Comparison of ENCODE assay signal across 8 mouse cellular contexts in the genomic region with DNA sequence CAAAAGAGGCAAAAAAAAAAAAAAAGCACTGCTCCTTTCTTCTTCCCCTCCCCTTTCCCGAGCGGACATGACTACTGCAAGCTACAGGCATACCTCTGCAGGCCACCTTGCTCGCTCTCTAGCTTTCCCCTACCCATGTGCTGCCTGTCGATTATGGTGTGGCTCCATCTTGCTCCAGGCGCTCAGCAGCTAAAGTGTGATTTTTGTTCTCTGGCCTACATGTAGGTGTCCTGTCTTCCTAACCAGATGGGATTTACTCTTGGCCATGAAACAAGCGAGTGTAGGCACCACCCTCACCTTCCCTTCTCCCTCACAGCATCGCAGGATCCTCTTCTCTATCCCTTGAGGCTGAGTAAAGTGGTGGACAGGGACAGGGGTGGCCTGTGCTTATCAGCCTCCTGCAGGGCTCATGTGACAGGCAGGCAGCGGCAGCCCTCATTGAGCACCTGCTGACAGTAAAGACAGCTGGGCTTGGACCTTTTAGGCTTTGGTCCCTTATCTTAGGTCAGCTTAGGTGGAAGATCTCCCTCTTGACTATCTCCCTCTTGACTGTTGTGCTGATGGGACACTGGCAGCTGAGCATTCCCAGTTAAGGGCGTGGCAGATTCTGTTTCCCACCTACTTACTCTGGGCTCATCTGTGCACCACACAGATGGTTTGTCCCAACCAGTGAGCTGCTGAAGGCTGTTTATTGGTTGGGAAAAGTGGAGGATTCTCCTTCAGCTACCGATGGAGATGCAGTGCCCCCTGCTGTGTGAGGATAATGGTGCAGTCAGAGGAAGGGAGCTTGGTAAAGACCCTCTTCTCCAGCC. TPM values are rescaled to one million over a fixed set of nuclear protein-coding genes. Genes with fewer than 3 reads are reported as not detected.
A peak's percentile ranks its signal among the peaks of the same experiment; 100 is the strongest.
DNase-seq lines count a peak whose midpoint lies in the region; ATAC-seq and TF ChIP-seq lines count a peak whose summit lies in the region.

No protein-coding gene starts in this region.

- no peak overlapping the region for H3K9ac ChIP-seq in heart, embryonic 12.5 days

- H3K27ac ChIP-seq in heart, embryonic 12.5 days (ENCODE audit: poor library complexity, severe bottlenecking) = peak overlapping the region; percentile 81
- H3K27ac ChIP-seq in small intestine, adult 2 months (ENCODE audit: insufficient read depth, low read depth, low read length) = no peak overlapping the region

- TF ChIP-seq CTCF in lung, adult 2 months (IDR thresholded peaks at IDR 0.05; ENCODE audit: insufficient read depth, low read length) = peak; percentile 58
- peak; percentile 28; the same call in 1 of the 2 replicates for TF ChIP-seq CTCF in small intestine, adult 2 months (IDR thresholded peaks at IDR 0.05; ENCODE audit: extremely low read depth, insufficient read length, insufficient replicate concordance, low read depth, low read length)

- H3K9me3 ChIP-seq in heart, embryonic 12.5 days (replicated peaks) = no peaks in the 10 kb centered on the region

- no peak for TF ChIP-seq POLR2A in lung, adult 2 months (IDR thresholded peaks at IDR 0.05; ENCODE audit: borderline replicate concordance, extremely low read depth, low read depth, low read length)
- no peak for TF ChIP-seq POLR2A in small intestine, adult 2 months (IDR thresholded peaks at IDR 0.05; ENCODE audit: low read depth, low read length)

- no peaks in the 10 kb centered on the region for H3K27me3 ChIP-seq in heart, embryonic 12.5 days (replicated peaks)
- no peaks in the 10 kb centered on the region for H3K27me3 ChIP-seq in small intestine, adult 2 months (ENCODE audit: control insufficient read depth, insufficient read depth, low read length)

- 78% methylated on average over 10 of the region's 10 CpGs for WGBS in lung, adult 2 months
- 47% methylated on average over 10 of the region's 10 CpGs for WGBS in heart, embryonic 12.5 days
- WGBS in small intestine, adult 2 months = 81% methylated on average over 10 of the region's 10 CpGs

- peaks cover 2% of the 10 kb centered on the region; the same call in 1 of the 2 replicates for H3K4me1 ChIP-seq in lung, adult 2 months (ENCODE audit: control insufficient read depth, insufficient read depth, low read length)
- H3K4me1 ChIP-seq in heart, embryonic 12.5 days (replicated peaks) = peaks cover 29% of the 10 kb centered on the region
- no peaks in the 10 kb centered on the region for H3K4me1 ChIP-seq in small intestine, adult 2 months (ENCODE audit: control insufficient read depth, insufficient read depth, insufficient read length, low read length)

- no peak overlapping the region for H3K4me3 ChIP-seq in lung, adult 2 months (replicated peaks; ENCODE audit: extremely low read depth, low read depth, low read length)
- H3K4me3 ChIP-seq in heart, embryonic 12.5 days = no peak overlapping the region
- H3K4me3 ChIP-seq in small intestine, adult 2 months (ENCODE audit: low read depth, low read length) = no peak overlapping the region

- peaks cover 91% of the 10 kb centered on the region for H3K36me3 ChIP-seq in heart, embryonic 12.5 days
- H3K36me3 ChIP-seq in small intestine, adult 2 months (ENCODE audit: control insufficient read depth, insufficient read depth, low read length) = peaks cover 69% of the 10 kb centered on the region

- DNase-seq in lung, adult 2 months = peak; percentile 31
- DNase-seq in lung, postnatal 25 days (ENCODE audit: low spot score) = no peak
- DNase-seq in layer of hippocampus, adult 18-20 months (ENCODE audit: low spot score in 2 of 2) = peak; percentile 75 to 89
- peak; percentile 55 for DNase-seq in lung, postnatal 14 days
- DNase-seq in cerebellum, adult 9-10 months = no peak

- H3K4me2 ChIP-seq in heart, embryonic 12.5 days = no peak overlapping the region

- peak; percentile 39; the same call in 1 of the 2 replicates for ATAC-seq in common myeloid progenitor, adult 5-6 weeks (replicated peaks; ENCODE audit: low read depth, poor library complexity, severe bottlenecking)
- peak; percentile 67 for ATAC-seq in heart, embryonic 12.5 days (ENCODE audit: insufficient number of reproducible peaks, low FRiP score)

RNA-seq across cellular contexts. Expression of a gene that starts 6.9 kb away (rescaled TPM):
- polyA plus RNA-seq in lung, adult 2 months (2012; rRNA removed) = 51.7 and 76.9 TPM in 2 replicates
- total RNA-seq in common myeloid progenitor, adult 5-6 weeks (2017) = 227 and 246 TPM in 2 replicates
- 245 and 252 TPM in 2 replicates for polyA plus RNA-seq in heart, embryonic 12.5 days (2016; fragmentation: Nextera tagmentation; extraction: Ambion mirVana)
- total RNA-seq in layer of hippocampus, adult 18-20 months (2021) = 100 to 1,000 TPM; 199 to 219 TPM
- 41.9 and 79.4 TPM in 2 replicates for polyA plus RNA-seq in small intestine, adult 2 months (2012; rRNA removed)

RNA-seq across cellular contexts. Expression of a gene that starts 9.5 kb away (rescaled TPM):
- polyA plus RNA-seq in lung, adult 2 months (2012; rRNA removed) = 88.2 and 101 TPM in 2 replicates
- total RNA-seq in common myeloid progenitor, adult 5-6 weeks (2017) = 8.9 and 10.7 TPM in 2 replicates
- polyA plus RNA-seq in heart, embryonic 12.5 days (2016; fragmentation: Nextera tagmentation; extraction: Ambion mirVana) = 42.5 and 44.3 TPM in 2 replicates
- 10 to 100 TPM; 26.2 to 32.7 TPM for total RNA-seq in layer of hippocampus, adult 18-20 months (2021)
- polyA plus RNA-seq in small intestine, adult 2 months (2012; rRNA removed) = 16.9 and 17.8 TPM in 2 replicates

RNA-seq across cellular contexts. Expression of a gene that starts 21.4 kb away (rescaled TPM):
- polyA plus RNA-seq in lung, adult 2 months (2012; rRNA removed) = 65.7 and 70.7 TPM in 2 replicates
- 64.4 and 74.3 TPM in 2 replicates for total RNA-seq in common myeloid progenitor, adult 5-6 weeks (2017)
- 3.0 and 3.1 TPM in 2 replicates for polyA plus RNA-seq in heart, embryonic 12.5 days (2016; fragmentation: Nextera tagmentation; extraction: Ambion mirVana)
- total RNA-seq in layer of hippocampus, adult 18-20 months (2021) = 1 to 10 TPM; 2.8 to 4.0 TPM
- polyA plus RNA-seq in small intestine, adult 2 months (2012; rRNA removed) = 20.3 and 28.8 TPM in 2 replicates

RNA-seq across cellular contexts. Expression of a gene that starts 25.3 kb away (rescaled TPM):
- 2.6 and 4.7 TPM in 2 replicates for polyA plus RNA-seq in lung, adult 2 months (2012; rRNA removed)
- 3.9 and 5.0 TPM in 2 replicates for total RNA-seq in common myeloid progenitor, adult 5-6 weeks (2017)
- polyA plus RNA-seq in heart, embryonic 12.5 days (2016; fragmentation: Nextera tagmentation; extraction: Ambion mirVana) = 17.2 and 17.8 TPM in 2 replicates
- under 1 TPM; 0.23 to 0.57 TPM for total RNA-seq in layer of hippocampus, adult 18-20 months (2021)
- 0.32 and 0.51 TPM in 2 replicates for polyA plus RNA-seq in small intestine, adult 2 months (2012; rRNA removed)

RNA-seq across cellular contexts. Expression of a gene that starts 57.2 kb away (rescaled TPM):
- polyA plus RNA-seq in lung, adult 2 months (2012; rRNA removed) = 7.0 and 11.2 TPM in 2 replicates
- total RNA-seq in common myeloid progenitor, adult 5-6 weeks (2017) = 0.09 and 0.15 TPM in 2 replicates
- polyA plus RNA-seq in heart, embryonic 12.5 days (2016; fragmentation: Nextera tagmentation; extraction: Ambion mirVana) = 1,039 and 1,047 TPM in 2 replicates
- under 1 TPM; 0.12 to 0.18 TPM for total RNA-seq in layer of hippocampus, adult 18-20 months (2021)
- polyA plus RNA-seq in small intestine, adult 2 months (2012; rRNA removed) = 0.04 and 0.05 TPM in 2 replicates

Comparison
In these comparisons a context has a peak if more than half of its experiments do, and no peak if none do; other contexts are left out.
1. DNase-seq: peak in lung, adult 2 months (single experiment), layer of hippocampus, adult 18-20 months (2 of 2) and lung, postnatal 14 days (single experiment); none in lung, postnatal 25 days (single experiment) and cerebellum, adult 9-10 months (single experiment).